Mouse (Mus musculus) left cerebral cortex, postnatal 4 days (tissue): ENCODE measurements around the gene Lypd6. TPM values are rescaled to one million over a fixed set of nuclear protein-coding genes. Genes with fewer than 3 reads are reported as not detected.

Experiments
- DNase-seq: peaks from one replicate; pipeline ENCODE4 v3.0.0-alpha.2; 2022
- intact Hi-C: fragments of 180-260 bp; cut with DNase I; formaldehyde crosslinking; loops from one replicate; pipeline ENCODE4 v1.15.1; 2025
- total RNA-seq, 2 experiments: library from RNA; stranded (reverse); gene quantifications; 2 replicates each; pipeline ENCODE4 v1.2.3; 2021

Lypd6 gene
- total RNA-seq: 10 to 100 TPM; 19.8 to 26.0 TPM

GRCm38 (mm10) chr2:50066246-50066967 is at the start of gene Lypd6:
TSS of gene Lypd6 (plus strand) at chr2:50066429.
- DNase-seq: peak; percentile 77
- intact Hi-C loops: loop anchor here (5.0 to 10.0 kb wide), 2 partner anchors 201 to 282 kb away; partner anchors contain the start of gene Lypd6b

- intact Hi-C loops: no loop called here
- no peak for DNase-seq
Measured at GRCm38 (mm10) chr2:50019477-50019876, 46.8 kb upstream of the Lypd6 start.

- intact Hi-C loops: no loop called here
- DNase-seq: no peak
Measured at GRCm38 (mm10) chr2:50025549-50025948, 40.7 kb upstream of the Lypd6 start.

- DNase-seq: no peak
- intact Hi-C loops: no loop called here
Measured at GRCm38 (mm10) chr2:50028930-50029329, 37.3 kb upstream of the Lypd6 start.

GRCm38 (mm10) chr2:50044170-50044870 is 21.9 kb upstream of the Lypd6 start:
- intact Hi-C loops: no loop called here

GRCm38 (mm10) chr2:50044871-50045470 is 21.3 kb upstream of the Lypd6 start:
- no peak for DNase-seq
- intact Hi-C loops: no loop called here

More at GRCm38 (mm10) chr2:50044170-50044870, 21.9 kb upstream of the Lypd6 start:
- no peak for DNase-seq

- intact Hi-C loops: no loop called here
- no peak for DNase-seq
Measured at GRCm38 (mm10) chr2:50045841-50046240, 20.4 kb upstream of the Lypd6 start.

GRCm38 (mm10) chr2:50048442-50048841 is 17.8 kb upstream of the Lypd6 start:
- intact Hi-C loops: no loop called here
- no peak for DNase-seq

- no peak for DNase-seq
- intact Hi-C loops: no loop called here
Measured at GRCm38 (mm10) chr2:50053893-50054292, 12.3 kb upstream of the Lypd6 start.

GRCm38 (mm10) chr2:50065902-50066245 is 355 bp upstream of the Lypd6 start:
- no peak for DNase-seq
- intact Hi-C loops: loop anchor here (5.0 to 10.0 kb wide), 2 partner anchors 201 to 281 kb away; partner anchors contain the start of gene Lypd6b

- intact Hi-C loops: loop anchor here (5.0 to 10.0 kb wide), 2 partner anchors 200 to 282 kb away; partner anchors contain the start of gene Lypd6b
Measured at GRCm38 (mm10) chr2:50066968-50067315, 713 bp downstream of the Lypd6 start.

GRCm38 (mm10) chr2:50069571-50070295 is 3.5 kb downstream of the Lypd6 start:
- intact Hi-C loops: loop anchor here (5.0 to 10.0 kb wide), 2 partner anchors 198 to 285 kb away; partner anchors contain the start of gene Lypd6b
- peak; percentile 21 for DNase-seq

More at GRCm38 (mm10) chr2:50066968-50067315, 713 bp downstream of the Lypd6 start:
- DNase-seq: no peak

GRCm38 (mm10) chr2:50072158-50072557 is 5.9 kb downstream of the Lypd6 start:
- no peak for DNase-seq
- intact Hi-C loops: no loop called here

- intact Hi-C loops: no loop called here
- no peak for DNase-seq
Measured at GRCm38 (mm10) chr2:50084746-50085145, 18.5 kb downstream of the Lypd6 start.

- intact Hi-C loops: no loop called here
- DNase-seq: no peak
Measured at GRCm38 (mm10) chr2:50087761-50088160, 21.5 kb downstream of the Lypd6 start.

- DNase-seq: peak; percentile 66
- intact Hi-C loops: no loop called here
Measured at GRCm38 (mm10) chr2:50096336-50096735, 30.1 kb downstream of the Lypd6 start.

- peak; percentile 16 for DNase-seq
- intact Hi-C loops: no loop called here
Measured at GRCm38 (mm10) chr2:50100364-50101151, 34.3 kb downstream of the Lypd6 start.

GRCm38 (mm10) chr2:50101152-50101450 is 34.9 kb downstream of the Lypd6 start:
- DNase-seq: no peak
- intact Hi-C loops: no loop called here

GRCm38 (mm10) chr2:50103850-50104503 is 37.7 kb downstream of the Lypd6 start:
- no peak for DNase-seq
- intact Hi-C loops: no loop called here

- DNase-seq: no peak
- intact Hi-C loops: no loop called here
Measured at GRCm38 (mm10) chr2:50105590-50105989, 39.4 kb downstream of the Lypd6 start.
